Mouse (Mus musculus) c-Kit-positive CD71-positive TER-119-negative erythroid progenitor cells, embryonic 14.5 days (primary cell): ENCODE results near the gene Ormdl1.
"Not testable (repeated sequence)": the region's sequence is repeated elsewhere in the genome, so short reads cannot be mapped to it uniquely, and the experiment has no call there.

Experiments used
- DNase-seq: peaks from one replicate; pipeline ENCODE4 v3.0.0-alpha.2; 2013; ENCODE audit warnings: low read depth

The Ormdl1 gene

GRCm38 (mm10) chr1:53296581-53297383 lies at the start of gene Ormdl1, which contains the start of the genes Pms1 and Gm28778:
TSS of gene Ormdl1 (plus strand) at chr1:53297095.
TSS of gene Pms1 (minus strand) at chr1:53297018.
TSS of gene Gm28778 (plus strand) at chr1:53297111.
- peak; percentile 86 for DNase-seq

GRCm38 (mm10) chr1:53264958-53265612 lies 31.8 kb upstream of the Ormdl1 start:
- not testable (repeated sequence) for DNase-seq

GRCm38 (mm10) chr1:53269901-53270300 lies 27.0 kb upstream of the Ormdl1 start:
- no peak for DNase-seq

- DNase-seq = no peak
Measured at GRCm38 (mm10) chr1:53272646-53273045, 24.2 kb upstream of the Ormdl1 start.

- no peak for DNase-seq
Measured at GRCm38 (mm10) chr1:53291197-53291596, 5.7 kb upstream of the Ormdl1 start.

GRCm38 (mm10) chr1:53300506-53300905 lies 3.6 kb downstream of the Ormdl1 start:
- DNase-seq = no peak

- peak; percentile 76 for DNase-seq
Measured at GRCm38 (mm10) chr1:53312989-53313967, 16.4 kb downstream of the Ormdl1 start, which contains the start of gene Osgepl1. TSS of gene Osgepl1 (plus strand) at chr1:53313624.

GRCm38 (mm10) chr1:53321662-53322344 lies 24.9 kb downstream of the Ormdl1 start:
- no peak for DNase-seq

- no peak for DNase-seq
Measured at GRCm38 (mm10) chr1:53323254-53323653, 26.4 kb downstream of the Ormdl1 start.

- no peak for DNase-seq
Measured at GRCm38 (mm10) chr1:53324277-53324676, 27.4 kb downstream of the Ormdl1 start.

- DNase-seq = no peak
Measured at GRCm38 (mm10) chr1:53324827-53325494, 28.1 kb downstream of the Ormdl1 start.

GRCm38 (mm10) chr1:53333527-53333926 lies 36.6 kb downstream of the Ormdl1 start:
- DNase-seq = not testable (repeated sequence)

GRCm38 (mm10) chr1:53335465-53335864 lies 38.6 kb downstream of the Ormdl1 start:
- DNase-seq = no peak

- DNase-seq = not testable (repeated sequence)
Measured at GRCm38 (mm10) chr1:53337403-53337802, 40.5 kb downstream of the Ormdl1 start.

- no peak for DNase-seq
Measured at GRCm38 (mm10) chr1:53341071-53341470, 44.2 kb downstream of the Ormdl1 start.

GRCm38 (mm10) chr1:53352327-53353261 lies 55.7 kb downstream of the Ormdl1 start, which contains the start of the genes Asdurf, Gm28551 and Asnsd1:
TSS of gene Asdurf (minus strand) at chr1:53352619.
TSS of gene Gm28551 (minus strand) at chr1:53352667.
TSS of gene Asnsd1 (minus strand) at chr1:53352752.
- DNase-seq = peak; percentile 96

GRCm38 (mm10) chr1:53358988-53359387 lies 62.1 kb downstream of the Ormdl1 start:
- no peak for DNase-seq
